Mouse (Mus musculus) kidney, embryonic 16.5 days (tissue): ENCODE data around the gene Fndc3b. TPM values are rescaled to one million over a fixed set of nuclear protein-coding genes. Genes with fewer than 3 reads are reported as not detected.

Source experiments
- ATAC-seq: fragments of 200-750 bp; cut with Nextera tagmentation; 2 replicates; pipeline ENCODE4 v1.8.0; 2017; ENCODE audit warnings: moderate TSS enrichment; ENCODE audit not compliant: low FRiP score, low TSS enrichment
- H3K27ac ChIP-seq: fragments of 300-500 bp; sonication (generic); 2 replicates; pipeline ENCODE4 v1.5.1; 2014; ENCODE audit warnings: low read length
- H3K27me3 ChIP-seq: fragments of 300-500 bp; sonication (generic); 2 replicates; pipeline ENCODE4 v1.6.1; 2014; ENCODE audit warnings: low read length, control low read depth, mixed read lengths; ENCODE audit not compliant: insufficient read depth
- H3K36me3 ChIP-seq: fragments of 300-500 bp; sonication (generic); 2 replicates; pipeline ENCODE4 v1.6.1; 2014; ENCODE audit warnings: low read length, control low read depth, mixed read lengths; ENCODE audit not compliant: insufficient read depth
- H3K4me1 ChIP-seq: fragments of 300-500 bp; sonication (generic); 2 replicates; pipeline ENCODE4 v1.6.1; 2014; ENCODE audit warnings: low read length, control low read depth, mixed read lengths; ENCODE audit not compliant: insufficient read depth
- H3K4me2 ChIP-seq: fragments of 300-500 bp; sonication (generic); replicated peaks from 2 replicates; pipeline ENCODE4 v1.6.1; 2014; ENCODE audit warnings: low read depth, low read length
- H3K4me3 ChIP-seq: fragments of 300-500 bp; sonication (generic); 2 replicates; pipeline ENCODE4 v1.5.1; 2014; ENCODE audit warnings: mild to moderate bottlenecking, low read length
- H3K9ac ChIP-seq: fragments of 300-500 bp; sonication (generic); replicated peaks from 2 replicates; pipeline ENCODE4 v1.6.1; 2014; ENCODE audit warnings: low read length
- H3K9me3 ChIP-seq: fragments of 300-500 bp; sonication (generic); 2 replicates; pipeline ENCODE4 v1.6.1; 2016; ENCODE audit warnings: low read length, control low read depth
- WGBS: fragments of 180-500 bp; shearing (Covaris S2); extraction: QIAGEN DNeasy Blood & Tissue Kit; methylation state at CpG from one replicate; pipeline ENCODE4 v1.1.7; 2014; 5-methylcytosine and 5-hydroxymethylcytosine counted together
- polyA plus RNA-seq: library from polyadenylated mRNA; unstranded; fragments of >200 nt; fragmentation: Nextera tagmentation; extraction: Ambion mirVana; gene quantifications from 2 replicates; pipeline ENCODE4 v1.2.1, GENCODE M21; 2015

The Fndc3b gene
- polyA plus RNA-seq, 1 experiment from 2014 or later: 30.4 TPM

- no peaks in the 10 kb centered on the region for H3K36me3 ChIP-seq
- no peaks in the 10 kb centered on the region for H3K9me3 ChIP-seq
- no peak overlapping the region for H3K4me2 ChIP-seq
- 86% methylated on average over 10 of the region's 10 CpGs for WGBS
- no peak overlapping the region for H3K27ac ChIP-seq
- H3K4me1 ChIP-seq: peaks cover 43% of the 10 kb centered on the region
- no peaks in the 10 kb centered on the region for H3K27me3 ChIP-seq
- no peak overlapping the region for H3K9ac ChIP-seq
- H3K4me3 ChIP-seq: no peak overlapping the region
- ATAC-seq: no peak
Measured at GRCm38 (mm10) chr3:27577349-27578025, 133.6 kb downstream of the Fndc3b start.

- no peak for ATAC-seq
- 66% methylated on average over 9 of the region's 9 CpGs for WGBS
- Histone ChIP-seq H3K9ac (no peak overlapping the region), H3K4me1 (peaks cover 27% of the 10 kb centered on the region), H3K27me3 (no peaks in the 10 kb centered on the region), H3K4me3 (no peak overlapping the region), H3K27ac (no peak overlapping the region), H3K4me2 (no peak overlapping the region), H3K9me3 (no peaks in the 10 kb centered on the region), H3K36me3 (peaks cover 3% of the 10 kb centered on the region; the same call in 1 of the 2 replicates)
Measured at GRCm38 (mm10) chr3:27574241-27574640, 136.9 kb downstream of the Fndc3b start.

- 67% methylated on average over 11 of the region's 11 CpGs for WGBS
- Histone ChIP-seq H3K27ac (no peak overlapping the region), H3K4me1 (peaks cover 24% of the 10 kb centered on the region; the same call in 1 of the 2 replicates), H3K4me3 (no peak overlapping the region), H3K36me3 (peaks cover 3% of the 10 kb centered on the region; the same call in 1 of the 2 replicates), H3K27me3 (no peaks in the 10 kb centered on the region), H3K9me3 (no peaks in the 10 kb centered on the region), H3K9ac (no peak overlapping the region), H3K4me2 (no peak overlapping the region)
- ATAC-seq: no peak
Measured at GRCm38 (mm10) chr3:27573458-27573857, 137.6 kb downstream of the Fndc3b start.

- Histone ChIP-seq H3K27me3 (no peaks in the 10 kb centered on the region), H3K9ac (no peak overlapping the region), H3K27ac (0 out of 2 replicates have a peak overlapping the region, but pooled peaks have one; percentile 31), H3K4me3 (no peak overlapping the region), H3K4me2 (no peak overlapping the region), H3K4me1 (peaks cover 21% of the 10 kb centered on the region; the same call in 1 of the 2 replicates), H3K9me3 (no peaks in the 10 kb centered on the region), H3K36me3 (peaks cover 3% of the 10 kb centered on the region; the same call in 1 of the 2 replicates)
- 46% methylated on average over 6 of the region's 6 CpGs for WGBS
- peak; percentile 84 for ATAC-seq
Measured at GRCm38 (mm10) chr3:27572305-27572704, 138.8 kb downstream of the Fndc3b start.

GRCm38 (mm10) chr3:27565314-27565713 is 145.8 kb downstream of the Fndc3b start:
- Histone ChIP-seq H3K9me3 (no peaks in the 10 kb centered on the region), H3K27ac (no peak overlapping the region), H3K9ac (no peak overlapping the region), H3K4me1 (no peaks in the 10 kb centered on the region), H3K4me2 (no peak overlapping the region), H3K4me3 (no peak overlapping the region), H3K27me3 (no peaks in the 10 kb centered on the region), H3K36me3 (peaks cover 3% of the 10 kb centered on the region; the same call in 1 of the 2 replicates)
- ATAC-seq: no peak
- WGBS: 83% methylated on average over 4 of the region's 4 CpGs

- H3K4me1 ChIP-seq: peaks cover 15% of the 10 kb centered on the region
- no peaks in the 10 kb centered on the region for H3K9me3 ChIP-seq
- H3K36me3 ChIP-seq: no peaks in the 10 kb centered on the region
- no peak overlapping the region for H3K4me2 ChIP-seq
- no peak overlapping the region for H3K27ac ChIP-seq
- WGBS: 77% methylated on average over 5 of the region's 5 CpGs
- H3K9ac ChIP-seq: no peak overlapping the region
- H3K27me3 ChIP-seq: no peaks in the 10 kb centered on the region
- no peak overlapping the region for H3K4me3 ChIP-seq
- ATAC-seq: no peak
Measured at GRCm38 (mm10) chr3:27563047-27563624, 148.0 kb downstream of the Fndc3b start.

GRCm38 (mm10) chr3:27562476-27562875 is 148.6 kb downstream of the Fndc3b start:
- 81% methylated on average over 3 of the region's 3 CpGs for WGBS

GRCm38 (mm10) chr3:27561921-27562320 is 149.2 kb downstream of the Fndc3b start:
- Histone ChIP-seq H3K9me3 (no peaks in the 10 kb centered on the region), H3K36me3 (no peaks in the 10 kb centered on the region), H3K9ac (no peak overlapping the region), H3K27me3 (no peaks in the 10 kb centered on the region), H3K4me3 (no peak overlapping the region), H3K4me2 (no peak overlapping the region), H3K27ac (no peak overlapping the region), H3K4me1 (peaks cover 23% of the 10 kb centered on the region)
- ATAC-seq: no peak
- WGBS: 98% methylated on average over 2 of the region's 2 CpGs

More at GRCm38 (mm10) chr3:27562476-27562875, 148.6 kb downstream of the Fndc3b start:
- Histone ChIP-seq H3K4me3 (no peak overlapping the region), H3K9ac (no peak overlapping the region), H3K9me3 (no peaks in the 10 kb centered on the region), H3K27me3 (no peaks in the 10 kb centered on the region), H3K27ac (no peak overlapping the region), H3K4me2 (no peak overlapping the region), H3K4me1 (peaks cover 20% of the 10 kb centered on the region), H3K36me3 (no peaks in the 10 kb centered on the region)
- ATAC-seq: no peak

GRCm38 (mm10) chr3:27559316-27559715 is 151.8 kb downstream of the Fndc3b start:
- Histone ChIP-seq H3K27ac (peak overlapping the region; percentile 35), H3K4me1 (peaks cover 30% of the 10 kb centered on the region), H3K36me3 (peaks cover 8% of the 10 kb centered on the region; the same call in 1 of the 2 replicates), H3K4me2 (no peak overlapping the region), H3K27me3 (no peaks in the 10 kb centered on the region), H3K4me3 (no peak overlapping the region), H3K9ac (no peak overlapping the region), H3K9me3 (no peaks in the 10 kb centered on the region)
- 61% methylated on average over 4 of the region's 4 CpGs for WGBS
- no peak for ATAC-seq
